Mouse (Mus musculus) kidney, adult 2 months (tissue): ENCODE measurements around the gene Cfap73. TPM values are rescaled to one million over a fixed set of nuclear protein-coding genes. Genes with fewer than 3 reads are reported as not detected.

ENCODE experiments used
- DNase-seq: peaks from one replicate; pipeline ENCODE4 v3.0.0; 2021
- H3K27ac ChIP-seq: fragments of 200-500 bp; 2 replicates; pipeline ENCODE4 v1.5.1; 2012; ENCODE audit warnings: low read depth, low read length, control low read depth, inconsistent platforms; ENCODE audit not compliant: insufficient read depth
- H3K27me3 ChIP-seq: fragments of 200-500 bp; replicated peaks from 2 replicates; pipeline ENCODE4 v1.6.1; 2012; ENCODE audit warnings: mild to moderate bottlenecking, moderate library complexity, low read length, inconsistent platforms; ENCODE audit not compliant: control insufficient read depth, insufficient read depth
- H3K36me3 ChIP-seq: fragments of 200-500 bp; 2 replicates; pipeline ENCODE4 v1.6.1; 2012; ENCODE audit warnings: mild to moderate bottlenecking, moderate library complexity, low read length, inconsistent platforms; ENCODE audit not compliant: control insufficient read depth, insufficient read depth
- H3K4me1 ChIP-seq: fragments of 200-500 bp; 2 replicates; pipeline ENCODE4 v1.6.1; 2011; ENCODE audit warnings: low read length; ENCODE audit not compliant: control insufficient read depth, insufficient read depth
- H3K4me3 ChIP-seq: fragments of 200-500 bp; 2 replicates; pipeline ENCODE4 v1.5.1; 2011; ENCODE audit warnings: mild to moderate bottlenecking, low read depth, low read length, control low read depth; ENCODE audit not compliant: insufficient read depth
- CTCF ChIP-seq: fragments of 200-500 bp; conservative IDR thresholded peaks from 2 replicates; pipeline ENCODE4 v1.5.1; 2011; ENCODE audit warnings: low read depth, mild to moderate bottlenecking, control low read depth, low read length, moderate library complexity, mixed read lengths; ENCODE audit not compliant: insufficient read depth, insufficient read length
- POLR2A ChIP-seq: fragments of 200-500 bp; IDR thresholded peaks from one replicate; pipeline ENCODE4 v1.6.1; 2011; ENCODE audit warnings: low read depth, low read length, control low read depth
- WGBS: fragments of 180-500 bp; shearing (Covaris S2); methylation state at CpG from one replicate; pipeline ENCODE4 v1.1.7; 2018; 5-methylcytosine and 5-hydroxymethylcytosine counted together
- polyA plus RNA-seq: library from polyadenylated mRNA; depleted of rRNA; stranded (reverse); fragments of >200 nt; gene quantifications from 2 replicates; pipeline ENCODE4 v1.2.3, GENCODE M21; 2012

The Cfap73 gene
- polyA plus RNA-seq, 1 experiment: not detected

- H3K27me3 ChIP-seq: no peaks in the 10 kb centered on the region
- H3K4me1 ChIP-seq: no peaks in the 10 kb centered on the region
- H3K4me3 ChIP-seq: no peak overlapping the region
- no peak overlapping the region for H3K27ac ChIP-seq
- no peaks in the 10 kb centered on the region for H3K36me3 ChIP-seq
- peak; percentile 68 for DNase-seq
- WGBS: 5% methylated on average over 12 of the region's 12 CpGs
- TF ChIP-seq CTCF: peak; percentile 97
- no peak for TF ChIP-seq POLR2A
These were observed 39.6 kb upstream of the Cfap73 start for GRCm38 (mm10) chr5:120673626-120674025.

- Histone ChIP-seq H3K27ac (no peak overlapping the region), H3K4me1 (no peaks in the 10 kb centered on the region), H3K36me3 (no peaks in the 10 kb centered on the region), H3K27me3 (no peaks in the 10 kb centered on the region), H3K4me3 (no peak overlapping the region)
- DNase-seq: no peak
- WGBS: 71% methylated on average over 3 of the region's 3 CpGs
- TF ChIP-seq POLR2A (no peak), CTCF (no peak)
These were observed 37.8 kb upstream of the Cfap73 start for GRCm38 (mm10) chr5:120671865-120672264.

- H3K27me3 ChIP-seq: no peaks in the 10 kb centered on the region
- no peak overlapping the region for H3K27ac ChIP-seq
- H3K4me3 ChIP-seq: no peak overlapping the region
- 86% methylated on average over 7 of the region's 7 CpGs for WGBS
- DNase-seq: no peak
- no peaks in the 10 kb centered on the region for H3K4me1 ChIP-seq
- H3K36me3 ChIP-seq: no peaks in the 10 kb centered on the region
- TF ChIP-seq POLR2A (no peak), CTCF (no peak)
These were observed 36.1 kb upstream of the Cfap73 start for GRCm38 (mm10) chr5:120670132-120670531.

GRCm38 (mm10) chr5:120668761-120669160, 34.7 kb upstream of the Cfap73 start:
- no peak overlapping the region for H3K4me3 ChIP-seq
- no peak overlapping the region for H3K27ac ChIP-seq
- H3K36me3 ChIP-seq: no peaks in the 10 kb centered on the region
- no peaks in the 10 kb centered on the region for H3K4me1 ChIP-seq
- DNase-seq: no peak
- TF ChIP-seq CTCF: no peak
- TF ChIP-seq POLR2A: no peak
- H3K27me3 ChIP-seq: no peaks in the 10 kb centered on the region
- WGBS: 63% methylated on average over 7 of the region's 7 CpGs

- H3K27ac ChIP-seq: no peak overlapping the region
- 60% methylated on average over 2 of the region's 2 CpGs for WGBS
- H3K4me3 ChIP-seq: no peak overlapping the region
- H3K4me1 ChIP-seq: no peaks in the 10 kb centered on the region
- TF ChIP-seq POLR2A (no peak), CTCF (no peak)
- no peaks in the 10 kb centered on the region for H3K36me3 ChIP-seq
- no peaks in the 10 kb centered on the region for H3K27me3 ChIP-seq
- no peak for DNase-seq
These were observed 30.9 kb upstream of the Cfap73 start for GRCm38 (mm10) chr5:120664888-120665287.

- no peak for DNase-seq
- Histone ChIP-seq H3K27ac (no peak overlapping the region), H3K27me3 (no peaks in the 10 kb centered on the region), H3K4me3 (no peak overlapping the region), H3K36me3 (no peaks in the 10 kb centered on the region), H3K4me1 (no peaks in the 10 kb centered on the region)
- 62% methylated on average over 5 of the region's 5 CpGs for WGBS
- TF ChIP-seq CTCF (no peak), POLR2A (no peak)
These were observed 26.8 kb upstream of the Cfap73 start for GRCm38 (mm10) chr5:120660816-120661215.

GRCm38 (mm10) chr5:120656281-120656751, 22.3 kb upstream of the Cfap73 start:
- TF ChIP-seq CTCF (no peak), POLR2A (no peak)
- Histone ChIP-seq H3K27me3 (no peaks in the 10 kb centered on the region), H3K4me1 (no peaks in the 10 kb centered on the region), H3K36me3 (no peaks in the 10 kb centered on the region), H3K4me3 (no peak overlapping the region), H3K27ac (no peak overlapping the region)
- 81% methylated on average over 12 of the region's 12 CpGs for WGBS
- no peak for DNase-seq
